Mouse (Mus musculus) kidney, embryonic 16.5 days (tissue): ENCODE measurements around the gene Zfp648. TPM values are rescaled to one million over a fixed set of nuclear protein-coding genes. Genes with fewer than 3 reads are reported as not detected.

Experiments used
- ATAC-seq: fragments of 200-750 bp; cut with Nextera tagmentation; 2 replicates; pipeline ENCODE4 v1.8.0; 2017; ENCODE audit warnings: moderate TSS enrichment; ENCODE audit not compliant: low FRiP score, low TSS enrichment
- H3K27ac ChIP-seq: fragments of 300-500 bp; sonication (generic); 2 replicates; pipeline ENCODE4 v1.5.1; 2014; ENCODE audit warnings: low read length
- H3K27me3 ChIP-seq: fragments of 300-500 bp; sonication (generic); 2 replicates; pipeline ENCODE4 v1.6.1; 2014; ENCODE audit warnings: low read length, control low read depth, mixed read lengths; ENCODE audit not compliant: insufficient read depth
- H3K36me3 ChIP-seq: fragments of 300-500 bp; sonication (generic); 2 replicates; pipeline ENCODE4 v1.6.1; 2014; ENCODE audit warnings: low read length, control low read depth, mixed read lengths; ENCODE audit not compliant: insufficient read depth
- H3K4me1 ChIP-seq: fragments of 300-500 bp; sonication (generic); 2 replicates; pipeline ENCODE4 v1.6.1; 2014; ENCODE audit warnings: low read length, control low read depth, mixed read lengths; ENCODE audit not compliant: insufficient read depth
- H3K4me2 ChIP-seq: fragments of 300-500 bp; sonication (generic); replicated peaks from 2 replicates; pipeline ENCODE4 v1.6.1; 2014; ENCODE audit warnings: low read depth, low read length
- H3K4me3 ChIP-seq: fragments of 300-500 bp; sonication (generic); 2 replicates; pipeline ENCODE4 v1.5.1; 2014; ENCODE audit warnings: mild to moderate bottlenecking, low read length
- H3K9ac ChIP-seq: fragments of 300-500 bp; sonication (generic); replicated peaks from 2 replicates; pipeline ENCODE4 v1.6.1; 2014; ENCODE audit warnings: low read length
- H3K9me3 ChIP-seq: fragments of 300-500 bp; sonication (generic); 2 replicates; pipeline ENCODE4 v1.6.1; 2016; ENCODE audit warnings: low read length, control low read depth
- whole genome bisulfite sequencing: fragments of 180-500 bp; shearing (Covaris S2); extraction: QIAGEN DNeasy Blood & Tissue Kit; methylation state at CpG from one replicate; pipeline ENCODE4 v1.1.7; 2014; 5-methylcytosine and 5-hydroxymethylcytosine counted together
- polyA plus RNA-seq: library from polyadenylated mRNA; unstranded; fragments of >200 nt; fragmentation: Nextera tagmentation; extraction: Ambion mirVana; gene quantifications from 2 replicates; pipeline ENCODE4 v1.2.1, GENCODE M21; 2015

Zfp648 gene
- polyA plus RNA-seq, 1 experiment from 2014 or later: 0.51 TPM

DNA sequence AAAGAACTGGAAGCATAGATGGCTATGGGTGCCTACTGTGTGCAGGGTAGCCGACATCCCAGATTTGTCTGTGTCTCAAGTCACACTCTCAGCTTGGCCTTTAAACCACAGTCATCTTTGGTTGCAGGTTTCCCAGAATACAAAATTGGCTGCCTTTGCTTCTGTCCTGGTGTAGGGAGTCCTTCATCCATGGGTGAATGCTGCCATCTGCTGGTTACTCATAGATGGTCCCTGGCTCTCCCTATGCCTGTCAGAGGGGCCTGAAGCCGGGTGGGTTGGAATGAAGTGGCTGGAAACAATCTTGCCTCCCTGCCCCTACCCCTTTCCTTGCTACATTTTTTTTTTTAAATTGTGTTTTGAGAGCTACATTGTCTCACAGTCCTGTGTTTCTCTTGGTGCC lies 20.0 kb upstream of the Zfp648 start:
- H3K9me3 ChIP-seq: no peaks in the 10 kb centered on the region
- no peaks in the 10 kb centered on the region for H3K36me3 ChIP-seq
- no peak overlapping the region for H3K4me2 ChIP-seq
- ATAC-seq: peak; percentile 93
- H3K9ac ChIP-seq: no peak overlapping the region
- peaks cover 14% of the 10 kb centered on the region; the same call in 1 of the 2 replicates for H3K4me1 ChIP-seq
- WGBS: 25% methylated on average over 2 of the region's 2 CpGs
- no peak overlapping the region for H3K27ac ChIP-seq
- no peak overlapping the region for H3K4me3 ChIP-seq
- no peaks in the 10 kb centered on the region for H3K27me3 ChIP-seq

DNA sequence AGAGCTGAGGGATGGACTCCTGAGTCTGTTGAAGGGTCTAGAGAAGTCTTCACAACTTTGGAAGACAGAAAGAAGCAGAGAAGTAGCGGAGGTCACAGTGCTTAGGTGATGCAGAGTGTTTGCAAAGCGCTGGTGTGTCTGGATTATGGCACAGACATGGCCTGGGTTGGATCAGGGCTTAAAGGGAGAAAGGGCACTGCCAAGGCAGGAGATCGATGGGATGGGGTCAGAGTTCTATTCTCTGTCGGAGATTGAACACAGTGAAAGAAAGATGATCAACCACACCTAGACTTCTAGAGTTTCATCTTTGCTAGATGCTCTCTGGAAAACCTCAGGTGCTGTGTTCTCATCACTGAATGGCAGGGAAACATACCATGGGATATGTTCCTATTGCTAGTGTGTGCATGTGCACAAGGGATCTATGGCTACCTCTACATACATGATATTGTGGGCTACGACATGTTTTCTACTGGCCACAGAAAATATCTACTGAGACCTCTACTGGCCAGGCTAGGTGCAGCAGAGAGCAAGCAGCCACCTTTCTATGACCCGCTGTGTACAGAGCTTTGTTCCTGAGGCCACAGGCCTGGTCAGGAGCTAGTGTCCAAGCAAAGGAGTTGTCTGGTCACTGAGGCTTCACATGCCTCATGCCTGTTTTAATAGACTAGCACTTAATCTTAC lies 18.5 kb upstream of the Zfp648 start:
- H3K4me2 ChIP-seq: no peak overlapping the region
- H3K4me3 ChIP-seq: no peak overlapping the region
- peak; percentile 41; the same call in 1 of the 2 replicates for ATAC-seq
- H3K9ac ChIP-seq: no peak overlapping the region
- H3K9me3 ChIP-seq: no peaks in the 10 kb centered on the region
- no peaks in the 10 kb centered on the region for H3K27me3 ChIP-seq
- WGBS: 61% methylated on average over 6 of the region's 6 CpGs
- H3K4me1 ChIP-seq: peaks cover 14% of the 10 kb centered on the region; the same call in 1 of the 2 replicates
- no peaks in the 10 kb centered on the region for H3K36me3 ChIP-seq
- H3K27ac ChIP-seq: peak overlapping the region; percentile 81

DNA sequence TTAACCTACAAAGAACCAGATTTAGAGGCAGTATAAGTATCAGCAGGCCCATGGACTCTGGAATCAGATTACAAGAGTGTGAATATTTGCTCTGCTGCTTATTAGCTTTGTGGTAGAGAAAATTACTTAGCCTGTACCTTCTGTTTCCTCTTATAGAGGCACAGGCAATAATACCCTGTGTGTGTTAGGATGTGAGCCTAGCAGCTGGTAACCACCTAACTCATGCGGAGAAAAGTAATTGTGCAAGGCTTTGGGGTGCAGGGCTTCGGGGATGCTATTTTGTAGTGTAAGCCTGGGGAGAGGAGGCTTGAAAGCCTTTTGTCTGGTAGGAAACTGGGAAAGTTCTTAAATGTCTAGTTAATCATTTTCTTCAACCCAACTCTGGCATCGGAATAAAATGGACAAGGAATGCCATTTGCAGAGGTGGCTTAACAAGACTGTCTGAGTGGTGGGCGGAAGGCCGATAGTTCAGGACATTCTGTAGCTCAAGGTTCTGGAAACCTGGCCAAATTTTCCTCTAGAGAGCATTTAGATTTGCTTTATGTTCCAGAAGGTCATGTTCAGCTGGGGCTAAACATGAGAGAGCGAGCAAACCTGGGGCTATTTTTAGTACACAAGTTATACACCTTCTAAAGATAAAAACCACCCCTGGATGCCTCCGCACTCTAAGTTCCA lies 17.8 kb upstream of the Zfp648 start:
- WGBS: 67% methylated on average over 7 of the region's 7 CpGs
- Histone ChIP-seq H3K9me3 (no peaks in the 10 kb centered on the region), H3K27me3 (no peaks in the 10 kb centered on the region), H3K4me2 (no peak overlapping the region), H3K4me3 (no peak overlapping the region), H3K27ac (peak overlapping the region; percentile 81), H3K9ac (no peak overlapping the region), H3K4me1 (peaks cover 14% of the 10 kb centered on the region; the same call in 1 of the 2 replicates), H3K36me3 (no peaks in the 10 kb centered on the region)
- ATAC-seq: peak; percentile 29

DNA sequence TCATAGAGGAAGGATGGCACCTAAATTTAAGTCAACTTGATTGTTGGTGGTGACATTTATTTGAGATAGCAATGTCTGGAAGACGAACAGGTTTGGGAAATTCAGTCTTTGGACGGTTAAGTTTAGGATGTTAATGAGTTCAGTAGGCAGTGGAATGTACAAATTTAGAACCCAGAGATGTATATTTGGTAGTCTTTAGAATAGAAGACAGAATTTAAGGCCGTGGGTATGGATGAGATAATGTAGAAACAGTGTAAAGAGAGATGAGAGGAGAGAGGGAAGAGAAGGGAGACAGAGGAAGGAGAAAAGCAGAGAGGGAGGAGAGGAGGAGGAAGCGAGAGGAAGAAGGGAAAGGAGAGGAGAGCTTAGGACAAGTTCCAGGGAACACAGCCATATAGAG lies 12.8 kb upstream of the Zfp648 start:
- no peak overlapping the region for H3K27ac ChIP-seq
- H3K4me3 ChIP-seq: no peak overlapping the region
- no peak overlapping the region for H3K4me2 ChIP-seq

DNA sequence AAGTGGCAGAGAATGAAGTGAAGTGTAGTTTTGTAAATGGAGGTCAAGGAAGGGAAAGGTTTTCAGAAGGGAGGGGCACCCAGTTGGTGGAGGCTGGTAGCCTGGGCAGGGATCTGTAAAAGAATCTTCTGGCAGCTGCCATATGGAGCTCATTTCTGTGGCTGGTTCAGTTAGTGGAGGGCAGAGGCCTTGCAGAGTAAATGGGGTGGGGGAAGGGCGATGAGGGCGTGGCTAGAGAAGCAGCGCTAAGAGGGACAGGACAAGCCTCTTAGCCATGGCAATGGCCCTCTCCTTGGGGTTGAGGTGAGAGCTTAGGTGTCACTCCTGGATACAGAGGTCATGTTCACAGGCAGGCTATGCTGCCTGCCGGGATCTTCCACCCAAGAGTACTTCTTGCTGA lies 12.4 kb upstream of the Zfp648 start:
- H3K27me3 ChIP-seq: no peaks in the 10 kb centered on the region
- 39% methylated on average over 4 of the region's 4 CpGs for WGBS
- no peak overlapping the region for H3K9ac ChIP-seq
- no peak overlapping the region for H3K4me2 ChIP-seq
- H3K4me1 ChIP-seq: peaks cover 6% of the 10 kb centered on the region; the same call in 1 of the 2 replicates
- 0 out of 2 replicates have a peak, but pooled peaks have one; percentile 12 for ATAC-seq
- H3K9me3 ChIP-seq: no peaks in the 10 kb centered on the region
- no peaks in the 10 kb centered on the region for H3K36me3 ChIP-seq
- no peak overlapping the region for H3K27ac ChIP-seq
- no peak overlapping the region for H3K4me3 ChIP-seq

More for the DNA sequence above, 12.8 kb upstream of the Zfp648 start:
- ATAC-seq: no peak
- no peaks in the 10 kb centered on the region for H3K36me3 ChIP-seq
- H3K9ac ChIP-seq: no peak overlapping the region
- peaks cover 7% of the 10 kb centered on the region; the same call in 1 of the 2 replicates for H3K4me1 ChIP-seq
- H3K9me3 ChIP-seq: no peaks in the 10 kb centered on the region
- no peaks in the 10 kb centered on the region for H3K27me3 ChIP-seq
- 85% methylated on average over 4 of the region's 4 CpGs for WGBS

DNA sequence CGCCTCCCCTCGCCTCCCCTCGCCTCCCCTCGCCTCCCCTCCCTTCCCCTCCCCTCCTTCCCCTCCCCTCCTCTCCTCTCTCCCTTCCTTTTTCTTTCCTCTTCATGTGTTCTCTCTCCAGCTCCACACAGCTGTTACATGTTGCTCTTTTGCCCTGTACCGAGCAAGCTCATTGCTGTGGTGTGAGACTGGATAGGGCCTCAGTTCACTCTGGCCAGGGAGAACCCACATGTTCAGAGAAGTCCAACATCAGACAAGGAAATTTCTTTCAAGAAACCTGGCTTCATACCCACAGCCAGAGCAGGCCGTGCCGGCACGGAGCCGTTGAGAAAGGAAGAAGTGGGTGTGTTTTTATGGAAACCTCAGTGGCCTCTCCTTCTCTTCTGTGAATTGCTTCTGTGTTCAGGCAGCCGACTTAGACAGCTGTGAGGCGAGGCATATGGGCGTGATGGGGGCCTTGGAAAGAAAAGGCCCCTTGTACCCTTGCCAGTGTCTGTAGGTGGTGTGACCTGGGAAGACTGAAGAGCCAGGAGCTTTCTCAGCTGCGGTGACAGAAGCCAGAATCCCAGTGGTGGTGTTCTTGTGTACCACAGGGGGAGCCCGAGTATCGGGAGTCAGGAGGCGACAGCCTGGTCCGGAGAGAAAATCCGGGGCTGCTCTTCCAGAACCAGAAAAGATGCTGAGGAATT lies 11.0 kb upstream of the Zfp648 start:
- Histone ChIP-seq H3K9ac (no peak overlapping the region), H3K9me3 (no peaks in the 10 kb centered on the region), H3K4me2 (no peak overlapping the region), H3K4me3 (no peak overlapping the region), H3K36me3 (no peaks in the 10 kb centered on the region), H3K4me1 (no peaks in the 10 kb centered on the region), H3K27me3 (no peaks in the 10 kb centered on the region), H3K27ac (no peak overlapping the region)
- WGBS: 63% methylated on average over 14 of the region's 18 CpGs
- no peak for ATAC-seq

DNA sequence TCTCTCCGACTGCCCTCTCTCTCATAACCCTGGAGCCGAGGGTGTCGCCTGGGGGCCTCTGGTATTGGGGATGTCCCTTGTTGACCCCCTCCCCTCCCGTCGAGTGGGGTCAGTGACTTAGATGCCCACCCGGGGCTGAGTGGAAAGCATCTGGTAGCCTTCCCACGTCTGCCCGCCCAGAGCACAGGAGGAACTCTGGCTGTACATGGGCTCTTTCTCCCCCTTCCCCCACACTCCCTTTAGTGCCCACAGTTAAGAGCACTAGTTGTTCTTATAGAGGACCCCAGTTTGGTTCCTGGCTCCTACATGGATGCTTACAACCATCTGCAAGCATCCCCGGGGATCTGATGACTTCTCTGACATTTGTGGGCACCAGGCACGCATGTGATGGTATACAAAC lies 2.1 kb upstream of the Zfp648 start:
- H3K27ac ChIP-seq: no peak overlapping the region
- WGBS: 92% methylated on average over 10 of the region's 10 CpGs

DNA sequence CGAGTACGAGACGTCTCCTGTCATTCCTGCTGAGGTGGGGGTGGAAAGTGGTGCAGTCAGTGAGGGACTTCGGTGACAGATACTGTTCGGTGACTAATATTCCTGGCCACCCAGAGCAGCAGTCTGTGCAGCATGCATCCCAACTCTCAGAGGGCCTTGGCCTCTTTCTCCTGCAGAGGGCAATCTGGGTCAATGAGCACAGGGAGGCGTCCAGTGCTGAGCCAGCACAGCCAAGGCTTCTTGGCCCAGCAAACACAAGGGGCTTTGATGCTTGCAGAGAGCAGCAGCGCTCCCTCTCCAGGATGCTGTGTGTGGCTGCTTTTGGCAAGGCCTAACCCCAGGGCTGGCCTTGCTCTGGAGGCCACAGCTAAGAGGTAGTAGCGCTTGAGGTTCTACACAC lies 1.6 kb downstream of the Zfp648 start:
- Histone ChIP-seq H3K9ac (no peak overlapping the region), H3K4me1 (peaks cover 12% of the 10 kb centered on the region), H3K27me3 (peaks cover 37% of the 10 kb centered on the region), H3K27ac (no peak overlapping the region), H3K4me3 (no peak overlapping the region), H3K4me2 (no peak overlapping the region), H3K9me3 (no peaks in the 10 kb centered on the region), H3K36me3 (no peaks in the 10 kb centered on the region)
- ATAC-seq: peak; percentile 72
- WGBS: 42% methylated on average over 8 of the region's 8 CpGs

More for the DNA sequence above, 2.1 kb upstream of the Zfp648 start:
- Histone ChIP-seq H3K9ac (no peak overlapping the region), H3K4me3 (no peak overlapping the region), H3K36me3 (no peaks in the 10 kb centered on the region), H3K9me3 (no peaks in the 10 kb centered on the region), H3K4me1 (peaks cover 4% of the 10 kb centered on the region; the same call in 1 of the 2 replicates), H3K4me2 (no peak overlapping the region), H3K27me3 (peaks cover 9% of the 10 kb centered on the region)
- no peak for ATAC-seq

DNA sequence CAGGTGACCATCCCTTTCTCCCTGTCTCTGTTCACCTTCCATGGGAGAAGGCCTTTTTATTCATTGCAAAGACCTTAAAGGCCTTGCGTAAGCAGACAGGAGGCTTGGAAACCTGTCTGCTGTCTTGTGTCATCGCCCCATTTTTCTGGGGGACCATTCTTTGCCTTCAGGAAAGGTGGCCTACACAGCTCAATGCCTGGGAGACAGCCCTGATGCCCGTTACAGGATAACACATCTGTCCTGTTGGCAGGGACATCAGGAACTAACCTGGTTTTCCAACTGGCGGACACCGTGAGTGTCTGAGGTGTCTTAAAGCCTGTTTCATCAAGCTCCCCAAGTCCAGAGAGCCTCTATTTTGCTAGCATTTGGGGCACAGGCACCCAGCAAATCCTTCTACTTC lies 2.4 kb downstream of the Zfp648 start:
- Histone ChIP-seq H3K4me3 (no peak overlapping the region), H3K36me3 (no peaks in the 10 kb centered on the region), H3K9ac (no peak overlapping the region), H3K9me3 (no peaks in the 10 kb centered on the region), H3K27me3 (peaks cover 37% of the 10 kb centered on the region), H3K4me1 (peaks cover 12% of the 10 kb centered on the region), H3K4me2 (no peak overlapping the region), H3K27ac (no peak overlapping the region)
- ATAC-seq: no peak
- 94% methylated on average over 5 of the region's 5 CpGs for WGBS
